Mouse (Mus musculus) midbrain, embryonic 12.5 days (tissue): ENCODE data around the gene Cenpe. TPM values are rescaled to one million over a fixed set of nuclear protein-coding genes. Genes with fewer than 3 reads are reported as not detected.

Experiments
- ATAC-seq: fragments of 200-750 bp; cut with Nextera tagmentation; 2 replicates; pipeline ENCODE4 v1.8.0; 2017; ENCODE audit warnings: low read depth, moderate TSS enrichment, moderate library complexity; ENCODE audit not compliant: low FRiP score
- H3K27ac ChIP-seq: fragments of 300-500 bp; sonication (generic); replicated peaks from 2 replicates; pipeline ENCODE4 v1.5.1; 2016; ENCODE audit warnings: mild to moderate bottlenecking
- H3K27me3 ChIP-seq: fragments of 300-500 bp; sonication (generic); 2 replicates; pipeline ENCODE4 v1.6.1; 2016; ENCODE audit warnings: mild to moderate bottlenecking
- H3K36me3 ChIP-seq: fragments of 300-500 bp; sonication (generic); 2 replicates; pipeline ENCODE4 v1.6.1; 2016
- H3K4me1 ChIP-seq: fragments of 300-500 bp; sonication (generic); 2 replicates; pipeline ENCODE4 v1.6.1; 2016
- H3K4me2 ChIP-seq: fragments of 300-500 bp; sonication (generic); replicated peaks from 2 replicates; pipeline ENCODE4 v1.6.1; 2016; ENCODE audit warnings: mild to moderate bottlenecking, moderate library complexity
- H3K4me3 ChIP-seq: fragments of 300-500 bp; sonication (generic); 2 replicates; pipeline ENCODE4 v1.5.1; 2016; ENCODE audit warnings: mild to moderate bottlenecking
- H3K9ac ChIP-seq: fragments of 300-500 bp; sonication (generic); replicated peaks from 2 replicates; pipeline ENCODE4 v1.6.1; 2016; ENCODE audit warnings: mild to moderate bottlenecking, moderate library complexity
- H3K9me3 ChIP-seq: fragments of 300-500 bp; sonication (generic); 2 replicates; pipeline ENCODE4 v1.6.1; 2016; ENCODE audit warnings: mild to moderate bottlenecking
- WGBS: fragments of 180-500 bp; shearing (Covaris S2); methylation state at CpG from one replicate; pipeline ENCODE4 v1.1.7; 2016; 5-methylcytosine and 5-hydroxymethylcytosine counted together
- polyA plus RNA-seq: library from polyadenylated mRNA; unstranded; fragments of >200 nt; fragmentation: Nextera tagmentation; extraction: Ambion mirVana; gene quantifications from 2 replicates; pipeline ENCODE4 v1.2.1, GENCODE M21; 2016

The Cenpe gene
- polyA plus RNA-seq, 1 experiment from 2014 or later, result 33.9 TPM

GRCm38 (mm10) chr3:135312916-135313491, 100.7 kb downstream of the Cenpe start:
- H3K4me2 ChIP-seq, result no peak overlapping the region
- no peak overlapping the region for H3K9ac ChIP-seq
- H3K4me3 ChIP-seq, result no peak overlapping the region
- WGBS, result 10% methylated on average over 2 of the region's 2 CpGs
- peak; percentile 45; the same call in 1 of the 2 replicates for ATAC-seq
- peaks cover 6% of the 10 kb centered on the region; the same call in 1 of the 2 replicates for H3K4me1 ChIP-seq
- H3K27ac ChIP-seq, result no peak overlapping the region
- H3K9me3 ChIP-seq, result peaks cover 3% of the 10 kb centered on the region; the same call in 1 of the 2 replicates
- H3K27me3 ChIP-seq, result peaks cover 8% of the 10 kb centered on the region
- H3K36me3 ChIP-seq, result no peaks in the 10 kb centered on the region

- WGBS, result 42% methylated on average over 2 of the region's 2 CpGs
- Histone ChIP-seq H3K9me3 (peaks cover 3% of the 10 kb centered on the region; the same call in 1 of the 2 replicates), H3K27me3 (peaks cover 3% of the 10 kb centered on the region; the same call in 1 of the 2 replicates), H3K27ac (no peak overlapping the region), H3K36me3 (no peaks in the 10 kb centered on the region), H3K4me2 (no peak overlapping the region), H3K4me3 (no peak overlapping the region), H3K9ac (no peak overlapping the region), H3K4me1 (peaks cover 6% of the 10 kb centered on the region; the same call in 1 of the 2 replicates)
- peak; percentile 75 for ATAC-seq
These were observed 101.4 kb downstream of the Cenpe start for GRCm38 (mm10) chr3:135313727-135314126.

GRCm38 (mm10) chr3:135314811-135315210, 102.5 kb downstream of the Cenpe start:
- no peak overlapping the region for H3K4me3 ChIP-seq
- H3K4me1 ChIP-seq, result peaks cover 6% of the 10 kb centered on the region; the same call in 1 of the 2 replicates
- H3K9me3 ChIP-seq, result peaks cover 3% of the 10 kb centered on the region; the same call in 1 of the 2 replicates
- H3K9ac ChIP-seq, result no peak overlapping the region
- peaks cover 1% of the 10 kb centered on the region; the same call in 1 of the 2 replicates for H3K27me3 ChIP-seq
- H3K4me2 ChIP-seq, result no peak overlapping the region
- no peak overlapping the region for H3K27ac ChIP-seq
- peak; percentile 65 for ATAC-seq
- H3K36me3 ChIP-seq, result no peaks in the 10 kb centered on the region
- WGBS, result 60% methylated on average over 2 of the region's 2 CpGs

DNA sequence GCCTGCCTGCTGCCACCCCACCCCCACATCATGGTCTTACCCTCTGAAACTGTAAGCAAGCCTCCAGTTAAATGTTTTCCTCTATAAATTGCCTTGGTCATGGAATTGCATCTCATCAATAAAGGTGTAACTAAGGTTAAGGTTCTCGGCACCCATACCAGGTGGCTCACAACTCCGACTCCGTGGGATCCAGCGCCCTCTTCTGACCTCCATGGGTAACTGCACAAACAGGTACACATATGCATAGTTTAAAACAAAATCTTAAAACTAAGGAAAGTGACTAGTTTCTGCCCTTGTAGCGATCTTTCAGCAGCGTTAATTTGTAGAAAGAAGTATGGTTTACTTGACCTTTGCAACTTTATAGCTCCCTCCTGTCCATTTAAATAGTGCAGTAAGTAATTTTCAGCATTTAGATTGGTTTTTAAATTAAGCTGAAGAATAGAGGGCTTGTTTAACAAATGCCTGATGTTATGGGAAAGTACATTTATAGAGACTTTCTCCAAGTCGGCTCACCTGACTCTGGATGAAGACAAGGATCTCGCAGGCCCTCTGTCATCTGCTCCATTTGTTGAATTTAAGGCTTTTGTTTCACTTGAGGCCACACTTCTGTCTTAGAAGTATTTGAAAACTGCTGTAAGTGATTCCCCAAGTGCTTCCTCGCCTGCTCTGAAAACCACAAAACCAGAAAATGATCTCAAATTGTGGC, 103.5 kb downstream of the Cenpe start:
- no peaks in the 10 kb centered on the region for H3K27me3 ChIP-seq
- H3K4me1 ChIP-seq, result peaks cover 6% of the 10 kb centered on the region; the same call in 1 of the 2 replicates
- ATAC-seq, result no peak
- WGBS, result 92% methylated on average over 9 of the region's 9 CpGs
- H3K4me3 ChIP-seq, result no peak overlapping the region
- H3K27ac ChIP-seq, result no peak overlapping the region
- H3K36me3 ChIP-seq, result no peaks in the 10 kb centered on the region
- peaks cover 3% of the 10 kb centered on the region; the same call in 1 of the 2 replicates for H3K9me3 ChIP-seq
- no peak overlapping the region for H3K4me2 ChIP-seq
- H3K9ac ChIP-seq, result no peak overlapping the region

GRCm38 (mm10) chr3:135318331-135318730, 106.0 kb downstream of the Cenpe start:
- no peak overlapping the region for H3K9ac ChIP-seq
- no peaks in the 10 kb centered on the region for H3K36me3 ChIP-seq
- no peak overlapping the region for H3K4me3 ChIP-seq
- WGBS, result 87% methylated on average over 11 of the region's 11 CpGs
- H3K4me1 ChIP-seq, result no peaks in the 10 kb centered on the region
- ATAC-seq, result no peak
- H3K4me2 ChIP-seq, result no peak overlapping the region
- peaks cover 3% of the 10 kb centered on the region; the same call in 1 of the 2 replicates for H3K9me3 ChIP-seq
- H3K27me3 ChIP-seq, result no peaks in the 10 kb centered on the region
- no peak overlapping the region for H3K27ac ChIP-seq

Other genes with a start within 250 kb of the Cenpe start
- gene Bdh2, start 68.7 kb downstream of the Cenpe start, polyA plus RNA-seq, result 5.4 and 6.3 TPM in 2 replicates
- gene Slc9b2, start 95.2 kb downstream of the Cenpe start, polyA plus RNA-seq, result 0.98 and 1.3 TPM in 2 replicates
- gene Slc9b1, start 135.5 kb downstream of the Cenpe start, polyA plus RNA-seq, result 0.22 TPM in 1 of 2 replicates, not detected in the other
- 93.1 and 93.3 TPM in 2 replicates for gene Cisd2, start 211.4 kb downstream of the Cenpe start, polyA plus RNA-seq
- 497 and 504 TPM in 2 replicates for gene Ube2d3, start 225.6 kb downstream of the Cenpe start, polyA plus RNA-seq